Mouse (Mus musculus): ENCODE measurements at regions not wholly inside any gene's neighbourhood (a gene's known extent, or its start where the extent isn't known, plus 50 kb on each side); places are given as distances from the start of the nearest gene placed in this dataset.

DNA sequence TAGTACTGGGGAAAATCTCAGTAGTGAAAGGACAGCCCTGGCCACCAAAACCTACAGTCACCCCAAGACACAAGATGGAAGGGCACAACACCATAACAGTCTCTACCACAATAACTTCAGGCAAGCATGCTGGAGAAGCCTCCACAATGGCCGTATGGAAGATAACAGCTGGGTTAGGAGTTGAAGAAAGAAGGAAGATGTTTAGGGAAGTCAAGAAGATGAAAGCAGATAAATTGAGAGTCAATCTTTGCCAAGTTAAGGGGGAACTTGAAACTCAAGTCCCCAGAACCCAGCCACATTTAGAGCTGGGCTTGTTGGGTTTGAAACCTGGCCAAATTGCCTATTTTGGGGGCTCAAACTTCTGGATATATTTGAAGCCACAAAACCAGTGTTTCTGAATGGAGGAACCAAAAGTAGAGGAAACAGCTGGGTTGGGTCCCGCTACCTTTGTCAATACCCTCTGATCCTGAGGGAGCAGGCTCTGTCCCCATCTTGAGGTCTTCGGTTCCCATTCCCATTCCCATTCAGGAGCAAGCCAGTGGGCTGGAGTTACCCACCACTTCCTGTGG lies 147.8 kb downstream of the Cdc5l start:
- no peak for DNase-seq

DNA sequence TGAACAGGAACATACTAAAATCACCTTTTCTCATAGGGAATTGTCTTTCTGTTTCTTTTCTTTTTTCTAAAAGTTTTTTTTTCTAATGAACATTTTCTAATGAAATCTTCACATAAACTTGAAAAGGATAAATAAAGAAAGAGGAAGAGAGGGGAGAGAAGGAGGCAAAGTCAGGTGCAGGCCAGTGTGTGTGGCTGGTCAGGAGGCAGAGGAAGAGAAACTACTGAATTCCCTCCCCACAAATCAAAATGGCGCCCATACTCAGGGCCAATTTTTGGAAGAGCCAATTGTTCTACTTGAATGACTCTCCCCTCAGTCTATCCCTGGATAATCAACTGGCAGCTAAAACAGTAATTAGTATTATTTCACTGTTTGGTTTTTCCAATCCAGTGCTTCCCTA lies 152.0 kb downstream of the Cdc5l start:
- no peak for DNase-seq

- DNase-seq = no peak
Observed at GRCm38 (mm10) chr17:45279811-45280205, 153.7 kb downstream of the Cdc5l start.

DNA sequence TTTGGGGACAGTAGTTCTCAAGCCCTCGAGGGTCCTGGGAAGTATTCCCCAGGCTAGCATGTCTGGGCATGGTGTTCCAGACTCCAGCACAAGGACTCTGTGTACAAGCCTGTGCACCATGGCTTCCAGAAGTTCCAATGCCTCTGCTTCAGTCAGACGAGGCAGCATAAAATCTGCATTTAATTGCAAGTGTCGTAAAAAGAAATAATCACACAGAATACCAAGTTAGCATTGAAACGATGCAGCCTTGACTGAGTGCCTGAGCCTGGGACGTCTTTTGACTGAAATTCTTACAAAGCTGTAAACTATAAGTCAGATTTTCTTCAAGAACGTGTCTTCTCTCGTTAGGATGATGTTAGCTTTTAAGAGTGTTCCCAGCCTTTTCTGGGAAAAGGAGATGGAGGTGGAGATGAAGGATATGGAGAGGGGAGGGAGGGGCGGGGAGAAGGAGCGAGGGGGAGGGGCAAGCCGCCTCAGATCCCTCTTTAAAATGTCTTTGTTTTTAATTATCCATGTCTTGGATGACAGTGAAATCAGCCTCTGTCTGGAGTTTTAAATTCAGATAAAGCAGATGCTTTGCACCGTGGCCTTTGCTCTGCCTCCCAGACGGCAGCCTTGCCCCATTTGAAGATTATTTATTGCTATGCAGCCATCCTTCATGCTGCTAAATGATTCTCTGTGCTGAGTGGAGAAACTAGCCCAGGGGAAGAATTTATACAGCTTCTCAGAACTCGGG lies 154.3 kb downstream of the Cdc5l start:
- DNase-seq = no peak

- DNase-seq = no peak
Observed at GRCm38 (mm10) chr17:45277516-45277915, 156.0 kb downstream of the Cdc5l start.

DNA sequence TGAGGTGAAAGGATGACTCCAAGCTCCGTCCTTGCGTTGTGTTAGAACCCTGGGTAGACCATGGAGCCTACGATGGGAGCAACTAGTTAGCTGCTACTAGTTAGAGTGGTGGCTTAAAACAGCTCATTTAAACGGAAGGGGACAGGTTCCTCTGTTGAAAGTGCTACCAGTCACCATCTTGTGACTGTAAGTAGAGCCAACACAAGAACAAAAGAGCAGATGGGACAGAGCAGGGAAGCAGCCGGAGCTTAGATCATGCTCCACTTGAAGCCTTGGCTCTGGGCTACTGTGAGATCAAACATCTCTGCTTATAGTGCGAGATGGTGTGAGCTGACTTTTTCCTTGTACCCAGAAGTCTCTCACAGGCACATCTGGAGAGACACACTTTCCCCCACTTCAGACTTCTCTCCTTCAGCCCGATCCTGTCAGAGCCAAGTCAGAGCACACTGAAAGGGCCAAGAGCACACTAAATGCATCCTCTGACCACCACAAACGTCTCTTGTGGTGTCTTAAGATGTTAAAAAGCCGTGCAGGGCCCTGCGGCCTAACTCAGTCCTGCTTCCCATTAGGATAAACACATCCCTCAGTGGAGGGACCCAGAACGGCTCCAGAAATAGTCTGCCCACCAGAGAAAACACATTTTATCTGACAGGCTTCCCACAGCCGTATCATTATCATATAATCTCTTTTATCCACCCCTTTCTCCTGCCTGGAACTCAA lies 156.7 kb downstream of the Cdc5l start:
- no peak for DNase-seq

- no peak for DNase-seq
Observed at GRCm38 (mm10) chr17:45274894-45275293, 158.6 kb downstream of the Cdc5l start.

- no peak for DNase-seq
Observed at GRCm38 (mm10) chr17:45266776-45267175, 166.8 kb downstream of the Cdc5l start.

DNA sequence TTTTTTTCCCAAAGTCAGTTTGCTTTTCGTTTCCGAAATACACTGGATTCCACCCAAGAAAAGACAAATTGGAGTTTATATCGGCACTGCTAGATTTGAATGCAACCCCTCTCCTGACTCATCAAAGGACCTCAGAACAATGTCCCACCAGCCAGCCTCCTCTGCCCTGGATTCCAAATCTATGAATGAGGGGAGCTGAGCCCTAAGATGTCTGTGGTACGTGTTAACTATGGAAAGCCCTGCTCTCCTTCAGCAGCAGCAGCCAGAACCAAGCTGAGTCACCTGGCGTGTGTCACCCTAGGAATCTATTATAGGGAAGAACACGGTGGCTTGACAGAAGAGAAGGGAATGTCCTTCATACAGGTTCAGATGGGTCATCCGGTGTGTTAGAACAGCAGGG lies 167.9 kb downstream of the Cdc5l start:
- no peak for DNase-seq

- no peak for DNase-seq
Observed at GRCm38 (mm10) chr17:45264434-45264833, 169.1 kb downstream of the Cdc5l start.

GRCm38 (mm10) chr17:45260421-45260820 lies 173.1 kb downstream of the Cdc5l start:
- no peak for DNase-seq

GRCm38 (mm10) chr17:45258007-45258406 lies 175.5 kb downstream of the Cdc5l start:
- no peak for DNase-seq

DNA sequence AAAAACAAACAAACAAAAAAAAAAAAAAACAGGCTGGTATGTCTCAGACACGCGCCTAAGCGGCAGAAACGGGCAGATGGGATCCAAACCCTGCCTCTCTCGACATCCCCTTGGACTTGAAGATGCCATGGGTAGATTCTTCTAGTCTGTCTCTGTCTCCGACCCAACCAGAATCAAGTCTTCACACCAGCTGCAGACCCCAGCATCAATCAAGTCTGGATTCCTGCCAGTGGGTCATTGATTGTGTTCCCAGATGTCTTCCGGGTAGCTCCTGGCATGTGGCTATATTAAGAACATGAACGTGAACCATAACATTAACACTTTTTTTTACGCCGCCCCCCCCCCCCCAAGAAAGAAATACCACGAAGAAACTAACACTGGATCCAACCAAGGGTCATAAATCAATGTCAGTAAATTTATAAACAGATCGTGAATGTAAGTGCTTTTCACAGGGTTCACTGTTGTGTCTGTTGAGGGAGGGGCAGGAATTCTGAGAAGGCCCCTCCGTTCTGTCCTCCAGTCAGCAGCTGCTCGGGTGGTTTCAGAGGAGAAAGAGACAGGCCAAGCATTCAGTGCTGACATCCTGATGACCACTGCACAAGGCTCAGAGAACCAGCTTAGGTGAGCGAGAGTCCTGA lies 180.8 kb downstream of the Cdc5l start:
- no peak for DNase-seq

DNA sequence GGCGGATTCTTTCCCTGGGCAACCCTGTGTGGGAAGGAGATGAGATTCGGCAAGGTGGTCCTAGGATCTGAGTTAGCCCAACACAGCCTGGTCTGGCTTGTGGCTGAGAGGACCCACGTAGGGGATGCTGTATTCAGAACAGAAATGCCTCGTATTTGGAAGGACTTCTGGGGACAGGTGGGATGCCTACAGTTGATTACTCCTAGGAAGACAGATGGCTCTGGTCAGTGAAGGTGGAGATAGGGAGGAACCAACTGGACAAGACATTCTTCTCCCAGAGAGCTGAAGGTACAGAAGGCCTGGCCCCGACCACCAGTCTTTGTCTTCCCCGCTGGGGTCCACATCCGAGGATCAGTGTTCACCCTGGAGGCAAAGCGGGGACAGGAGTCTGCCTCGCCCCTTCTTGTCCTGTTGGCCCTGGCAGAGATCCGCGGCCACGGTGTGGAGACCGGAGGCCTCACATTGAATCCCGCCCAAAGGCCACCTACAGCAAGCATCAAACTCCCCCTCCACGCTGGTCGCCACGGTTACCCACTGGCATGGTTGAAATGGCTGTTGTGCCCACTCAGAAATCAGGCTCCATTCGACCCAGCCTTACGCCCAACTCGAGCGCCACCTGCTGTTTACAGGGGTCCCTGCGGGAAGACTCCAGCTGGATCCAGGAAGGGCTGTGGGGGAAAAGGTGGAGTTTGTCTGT lies 182.4 kb downstream of the Cdc5l start:
- peak; percentile 72 for DNase-seq

DNA sequence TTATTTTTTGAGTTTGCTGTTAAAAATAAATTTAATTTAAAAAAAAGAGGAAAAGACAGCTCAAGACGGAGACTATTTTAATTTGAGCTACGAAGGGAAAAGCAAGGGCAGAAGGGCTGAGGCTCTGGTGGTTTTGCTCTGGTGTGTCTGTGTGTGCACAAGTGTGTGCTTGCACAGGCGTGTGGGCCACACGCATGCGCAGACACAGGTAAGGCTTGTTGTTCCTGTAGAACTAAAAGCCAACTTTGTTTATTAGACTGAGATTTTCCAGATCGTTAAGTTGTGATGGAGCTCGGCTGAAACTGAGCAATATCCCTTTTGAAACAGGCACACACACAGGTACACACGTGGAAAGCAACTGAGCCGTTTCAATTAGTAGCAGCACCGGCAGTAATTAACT lies 183.1 kb downstream of the Cdc5l start:
- no peak for DNase-seq

- DNase-seq = no peak
Observed at GRCm38 (mm10) chr17:45247142-45248137, 186.1 kb downstream of the Cdc5l start.

DNA sequence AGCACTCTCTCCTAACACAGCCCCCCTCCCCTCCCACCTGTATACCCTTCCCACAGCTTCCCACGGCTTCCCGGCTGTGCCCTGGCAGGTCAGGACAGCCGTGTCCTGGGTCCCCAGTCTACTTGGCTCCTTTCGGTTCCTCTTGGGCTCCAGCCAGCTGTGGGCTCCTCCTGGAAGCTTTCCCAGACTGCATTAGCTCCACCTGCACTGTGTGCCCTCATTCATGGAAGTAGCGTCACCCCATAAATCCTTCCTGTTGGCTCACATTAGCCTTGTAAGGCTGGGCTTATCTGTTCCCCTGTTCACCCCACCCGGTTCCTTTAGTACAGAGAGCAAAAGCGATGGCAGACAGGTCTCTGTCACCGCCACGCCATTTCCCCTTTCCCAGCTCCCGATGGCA lies 188.7 kb downstream of the Cdc5l start:
- DNase-seq = peak; percentile 45

GRCm38 (mm10) chr17:45243103-45243502 lies 190.4 kb downstream of the Cdc5l start:
- no peak for DNase-seq

DNA sequence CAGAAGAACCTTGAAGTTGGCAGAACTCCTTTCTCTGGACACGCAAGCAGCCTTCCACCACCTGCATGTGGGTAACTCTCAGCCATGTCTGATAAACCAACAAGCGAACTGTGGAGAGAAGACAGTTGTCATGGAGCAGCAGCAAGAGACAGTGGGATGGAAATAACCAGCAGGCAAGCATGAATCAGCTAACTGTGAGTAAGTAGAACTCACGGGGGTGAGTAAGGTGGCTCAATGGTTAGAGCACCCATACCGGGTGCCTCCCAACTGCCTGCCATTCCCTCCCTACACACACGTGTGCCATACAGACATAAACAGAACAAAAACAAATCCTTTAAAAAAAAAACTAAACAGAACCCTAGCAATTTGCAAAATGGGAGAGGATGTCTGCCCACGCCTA lies 191.5 kb downstream of the Cdc5l start:
- no peak for DNase-seq

- no peak for DNase-seq
Observed at GRCm38 (mm10) chr17:45240963-45241543, 192.5 kb downstream of the Cdc5l start.

- DNase-seq = no peak
Observed at GRCm38 (mm10) chr17:45240545-45240944, 193.0 kb downstream of the Cdc5l start.

Data from lung, postnatal 36 days (tissue).